Mouse (Mus musculus): Measurements from ENCODE around the gene Smarca2. TPM values are rescaled to one million over a fixed set of nuclear protein-coding genes. Genes with fewer than 3 reads are reported as not detected.

The Smarca2 gene
- polyA plus RNA-seq, 1 experiment from 2014 or later: 81.9 TPM

GRCm38 (mm10) chr19:26781209-26781608 lies 176.4 kb downstream of the Smarca2 start:
- no peak for ATAC-seq (ENCODE audit: insufficient number of reproducible peaks, low FRiP score, low TSS enrichment, low read depth)
- Histone ChIP-seq H3K4me1 (no peaks in the 10 kb centered on the region), H3K9me3 (replicated peaks) (no peaks in the 10 kb centered on the region), H3K27ac (replicated peaks) (no peak overlapping the region), H3K36me3 (peaks cover 34% of the 10 kb centered on the region), H3K4me3 (replicated peaks) (no peak overlapping the region), H3K4me2 (replicated peaks) (no peak overlapping the region), H3K27me3 (no peaks in the 10 kb centered on the region), H3K9ac (no peak overlapping the region)
- 98% methylated on average over 2 of the region's 2 CpGs for WGBS

- Histone ChIP-seq H3K27ac (replicated peaks) (no peak overlapping the region), H3K9ac (no peak overlapping the region), H3K36me3 (no peaks in the 10 kb centered on the region), H3K4me3 (replicated peaks) (no peak overlapping the region), H3K9me3 (replicated peaks) (no peaks in the 10 kb centered on the region), H3K4me1 (no peaks in the 10 kb centered on the region), H3K27me3 (no peaks in the 10 kb centered on the region), H3K4me2 (replicated peaks) (no peak overlapping the region)
- no peak for ATAC-seq (ENCODE audit: insufficient number of reproducible peaks, low FRiP score, low TSS enrichment, low read depth)
- WGBS: 50% methylated on average over 5 of the region's 5 CpGs
Measured at GRCm38 (mm10) chr19:26788446-26788845, 183.6 kb downstream of the Smarca2 start.

GRCm38 (mm10) chr19:26790386-26791346 lies 185.8 kb downstream of the Smarca2 start:
- no peak overlapping the region for H3K4me3 ChIP-seq (replicated peaks)
- 71% methylated on average over 5 of the region's 5 CpGs for WGBS
- H3K27ac ChIP-seq (replicated peaks): no peak overlapping the region
- H3K4me2 ChIP-seq (replicated peaks): no peak overlapping the region
- H3K27me3 ChIP-seq: no peaks in the 10 kb centered on the region
- H3K4me1 ChIP-seq: no peaks in the 10 kb centered on the region
- no peak for ATAC-seq (ENCODE audit: insufficient number of reproducible peaks, low FRiP score, low TSS enrichment, low read depth)
- no peaks in the 10 kb centered on the region for H3K36me3 ChIP-seq
- H3K9ac ChIP-seq: no peak overlapping the region
- no peaks in the 10 kb centered on the region for H3K9me3 ChIP-seq (replicated peaks)

GRCm38 (mm10) chr19:26794315-26794714 lies 189.5 kb downstream of the Smarca2 start:
- Histone ChIP-seq H3K36me3 (no peaks in the 10 kb centered on the region), H3K27ac (replicated peaks) (no peak overlapping the region), H3K4me3 (replicated peaks) (no peak overlapping the region), H3K9ac (no peak overlapping the region), H3K27me3 (no peaks in the 10 kb centered on the region), H3K4me1 (no peaks in the 10 kb centered on the region), H3K9me3 (replicated peaks) (no peaks in the 10 kb centered on the region), H3K4me2 (replicated peaks) (no peak overlapping the region)
- WGBS: 68% methylated on average over 1 of the region's 3 CpGs
- ATAC-seq (ENCODE audit: insufficient number of reproducible peaks, low FRiP score, low TSS enrichment, low read depth): no peak

GRCm38 (mm10) chr19:26796006-26796405 lies 191.2 kb downstream of the Smarca2 start:
- Histone ChIP-seq H3K9ac (no peak overlapping the region), H3K36me3 (no peaks in the 10 kb centered on the region), H3K4me1 (no peaks in the 10 kb centered on the region), H3K27ac (replicated peaks) (no peak overlapping the region), H3K4me3 (replicated peaks) (no peak overlapping the region), H3K9me3 (replicated peaks) (no peaks in the 10 kb centered on the region), H3K27me3 (no peaks in the 10 kb centered on the region), H3K4me2 (replicated peaks) (no peak overlapping the region)
- WGBS: 75% methylated on average over 4 of the region's 4 CpGs
- ATAC-seq (ENCODE audit: insufficient number of reproducible peaks, low FRiP score, low TSS enrichment, low read depth): no peak

GRCm38 (mm10) chr19:26804401-26804800 lies 199.6 kb downstream of the Smarca2 start:
- Histone ChIP-seq H3K27ac (replicated peaks) (no peak overlapping the region), H3K4me1 (no peaks in the 10 kb centered on the region), H3K36me3 (no peaks in the 10 kb centered on the region), H3K4me2 (replicated peaks) (no peak overlapping the region), H3K9ac (no peak overlapping the region), H3K4me3 (replicated peaks) (no peak overlapping the region), H3K9me3 (replicated peaks) (no peaks in the 10 kb centered on the region), H3K27me3 (no peaks in the 10 kb centered on the region)
- no peak for ATAC-seq (ENCODE audit: insufficient number of reproducible peaks, low FRiP score, low TSS enrichment, low read depth)
- WGBS: 81% methylated on average over 4 of the region's 4 CpGs

GRCm38 (mm10) chr19:26814629-26815028 lies 209.8 kb downstream of the Smarca2 start:
- no peaks in the 10 kb centered on the region for H3K4me1 ChIP-seq
- no peaks in the 10 kb centered on the region for H3K9me3 ChIP-seq (replicated peaks)
- H3K27ac ChIP-seq (replicated peaks): no peak overlapping the region
- no peak for ATAC-seq (ENCODE audit: insufficient number of reproducible peaks, low FRiP score, low TSS enrichment, low read depth)
- no peaks in the 10 kb centered on the region for H3K36me3 ChIP-seq
- H3K4me2 ChIP-seq (replicated peaks): no peak overlapping the region
- H3K4me3 ChIP-seq (replicated peaks): no peak overlapping the region
- 51% methylated on average over 4 of the region's 4 CpGs for WGBS
- no peaks in the 10 kb centered on the region for H3K27me3 ChIP-seq
- no peak overlapping the region for H3K9ac ChIP-seq

GRCm38 (mm10) chr19:26817901-26818300 lies 213.1 kb downstream of the Smarca2 start:
- H3K4me1 ChIP-seq: peaks cover 19% of the 10 kb centered on the region
- H3K36me3 ChIP-seq: no peaks in the 10 kb centered on the region
- no peak overlapping the region for H3K4me3 ChIP-seq (replicated peaks)
- 43% methylated on average over 4 of the region's 4 CpGs for WGBS
- H3K9me3 ChIP-seq (replicated peaks): no peaks in the 10 kb centered on the region
- no peak for ATAC-seq (ENCODE audit: insufficient number of reproducible peaks, low FRiP score, low TSS enrichment, low read depth)
- no peaks in the 10 kb centered on the region for H3K27me3 ChIP-seq
- no peak overlapping the region for H3K27ac ChIP-seq (replicated peaks)
- H3K9ac ChIP-seq: no peak overlapping the region
- H3K4me2 ChIP-seq (replicated peaks): no peak overlapping the region

Data from embryonic facial prominence, embryonic 15.5 days (tissue).